Mouse (Mus musculus): ENCODE measurements around the gene Cacnb1. TPM values are rescaled to one million over a fixed set of nuclear protein-coding genes. Genes with fewer than 3 reads are reported as not detected.

The Cacnb1 gene
- total RNA-seq, 1 experiment: 6.2 TPM

- H3K9ac ChIP-seq (ENCODE audit: insufficient read depth, low read depth, low read length, poor library complexity, severe bottlenecking): no peak overlapping the region
- no peak for TF ChIP-seq ZNF384 (IDR thresholded peaks at IDR 0.05; ENCODE audit: low read depth, low read length)
- no peak for TF ChIP-seq ZC3H11A (IDR thresholded peaks at IDR 0.05; ENCODE audit: borderline replicate concordance, low read depth, low read length)
- no peak for TF ChIP-seq CHD2 (IDR thresholded peaks at IDR 0.05; ENCODE audit: low read depth, low read length)
- TF ChIP-seq HCFC1 (IDR thresholded peaks at IDR 0.05; ENCODE audit: borderline replicate concordance, insufficient read depth, low read length): no peak
- TF ChIP-seq MAFK (IDR thresholded peaks at IDR 0.05; ENCODE audit: insufficient read depth, low read depth, low read length): no peak
- in situ Hi-C loops (cut with MboI; ENCODE audit: low sequenced_read_pairs in 2 of 2, unreplicated experiment in 2 of 2): no loop called here
- H3K4me3 ChIP-seq (ENCODE audit: insufficient read depth in 1 of 2, low read depth in 1 of 2, low read length in 2 of 2, poor library complexity in 1 of 2, severe bottlenecking in 1 of 2): no peak overlapping the region
- H3K36me3 ChIP-seq (ENCODE audit: control insufficient read depth, insufficient read depth, low read length, poor library complexity, severe bottlenecking): no peaks in the 10 kb centered on the region; the same call in 1 of the 2 replicates
- H3K9me3 ChIP-seq (ENCODE audit: control insufficient read depth, insufficient read depth, low read depth, low read length): no peaks in the 10 kb centered on the region
- no peak overlapping the region for H3K27ac ChIP-seq (ENCODE audit: insufficient read depth, low read depth, low read length, poor library complexity, severe bottlenecking)
- DNase-seq (ENCODE audit: low read depth, low spot score): no peak
- peaks cover 3 to 37% of the 10 kb centered on the region in 2 experiments; a peak in 3 of 4 replicates for H3K4me1 ChIP-seq (ENCODE audit: control insufficient read depth in 2 of 2, insufficient read depth in 2 of 2, low read length in 2 of 2, poor library complexity in 1 of 2)
These were observed 68.2 kb downstream of the Cacnb1 start for GRCm38 (mm10) chr11:97954469-97955141.

DNA sequence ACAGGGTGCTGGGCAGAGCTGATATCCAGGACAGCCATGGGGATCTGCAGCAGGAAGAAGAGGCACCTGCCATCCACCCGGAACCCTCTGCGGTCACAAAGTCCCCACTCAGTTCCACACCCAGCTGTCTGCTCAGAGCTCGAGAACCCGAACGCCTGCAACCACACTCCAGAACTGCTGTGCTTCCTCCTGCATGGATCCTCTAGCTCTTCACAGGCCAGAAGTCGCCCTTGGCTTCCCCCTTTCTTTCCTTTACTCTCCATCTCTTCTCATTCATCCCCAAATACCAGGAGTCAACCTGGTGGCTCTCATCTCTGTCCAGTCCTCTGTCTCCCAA, 68.9 kb downstream of the Cacnb1 start:
- no peak overlapping the region for H3K4me3 ChIP-seq (ENCODE audit: insufficient read depth in 1 of 2, low read depth in 1 of 2, low read length in 2 of 2, poor library complexity in 1 of 2, severe bottlenecking in 1 of 2)
- H3K4me1 ChIP-seq (ENCODE audit: control insufficient read depth in 2 of 2, insufficient read depth in 2 of 2, low read length in 2 of 2, poor library complexity in 1 of 2): peaks cover 5 to 41% of the 10 kb centered on the region in 2 experiments; a peak in 3 of 4 replicates
- H3K9me3 ChIP-seq (ENCODE audit: control insufficient read depth, insufficient read depth, low read depth, low read length): no peaks in the 10 kb centered on the region
- no peaks in the 10 kb centered on the region; the same call in 1 of the 2 replicates for H3K36me3 ChIP-seq (ENCODE audit: control insufficient read depth, insufficient read depth, low read length, poor library complexity, severe bottlenecking)
- no peak overlapping the region for H3K9ac ChIP-seq (ENCODE audit: insufficient read depth, low read depth, low read length, poor library complexity, severe bottlenecking)
- in situ Hi-C loops (cut with MboI; ENCODE audit: low sequenced_read_pairs in 2 of 2, unreplicated experiment in 2 of 2): no loop called here
- DNase-seq (ENCODE audit: low read depth, low spot score): no peak
- TF ChIP-seq MAFK (IDR thresholded peaks at IDR 0.05; ENCODE audit: insufficient read depth, low read depth, low read length): no peak
- TF ChIP-seq ZC3H11A (IDR thresholded peaks at IDR 0.05; ENCODE audit: borderline replicate concordance, low read depth, low read length): no peak
- TF ChIP-seq HCFC1 (IDR thresholded peaks at IDR 0.05; ENCODE audit: borderline replicate concordance, insufficient read depth, low read length): no peak
- TF ChIP-seq ZNF384 (IDR thresholded peaks at IDR 0.05; ENCODE audit: low read depth, low read length): no peak
- no peak for TF ChIP-seq CHD2 (IDR thresholded peaks at IDR 0.05; ENCODE audit: low read depth, low read length)
- H3K27ac ChIP-seq (ENCODE audit: insufficient read depth, low read depth, low read length, poor library complexity, severe bottlenecking): no peak overlapping the region

DNA sequence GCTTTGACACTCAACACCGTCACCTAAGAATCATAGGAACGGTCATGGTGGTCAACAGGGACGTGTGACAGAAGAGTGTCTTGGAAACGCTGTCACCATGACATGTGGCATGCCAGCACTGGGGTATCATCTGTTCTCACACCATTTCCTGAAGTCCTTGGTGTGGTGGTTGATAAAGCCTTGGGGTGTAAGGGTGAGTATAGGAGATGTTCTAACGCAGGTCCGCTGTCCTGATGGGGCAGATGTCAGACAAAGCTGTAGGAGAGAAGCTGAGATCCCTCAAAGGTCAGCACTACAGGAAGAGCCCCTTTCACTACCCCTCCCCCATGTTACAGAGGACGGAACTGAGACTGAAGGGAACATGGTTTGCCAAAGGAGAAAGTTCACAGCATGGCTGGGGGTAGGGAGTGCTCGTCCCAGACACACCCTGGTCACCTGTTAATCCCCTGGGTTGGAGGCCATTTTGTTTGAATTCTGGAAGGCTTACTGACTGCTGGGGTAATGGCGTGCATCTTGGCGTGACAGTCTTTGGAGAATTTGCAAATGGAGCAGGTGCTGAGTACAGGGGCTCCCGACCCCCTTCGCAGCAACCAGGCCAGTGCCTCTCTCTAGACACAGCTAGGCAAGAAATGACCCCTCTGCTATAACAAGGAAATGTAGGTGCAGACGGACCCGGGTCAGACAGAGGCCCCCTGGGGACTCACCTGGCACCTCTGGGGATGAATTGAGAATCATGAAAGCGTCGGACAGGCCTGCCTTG, 69.5 kb downstream of the Cacnb1 start:
- H3K4me1 ChIP-seq (ENCODE audit: control insufficient read depth in 2 of 2, insufficient read depth in 2 of 2, low read length in 2 of 2, poor library complexity in 1 of 2): peaks cover 5 to 39% of the 10 kb centered on the region in 2 experiments; a peak in 3 of 4 replicates
- H3K4me3 ChIP-seq (ENCODE audit: insufficient read depth in 1 of 2, low read depth in 1 of 2, low read length in 2 of 2, poor library complexity in 1 of 2, severe bottlenecking in 1 of 2): no peak overlapping the region
- in situ Hi-C loops (cut with MboI; ENCODE audit: low sequenced_read_pairs in 2 of 2, unreplicated experiment in 2 of 2): no loop called here
- H3K9ac ChIP-seq (ENCODE audit: insufficient read depth, low read depth, low read length, poor library complexity, severe bottlenecking): no peak overlapping the region
- no peaks in the 10 kb centered on the region for H3K9me3 ChIP-seq (ENCODE audit: control insufficient read depth, insufficient read depth, low read depth, low read length)
- H3K36me3 ChIP-seq (ENCODE audit: control insufficient read depth, insufficient read depth, low read length, poor library complexity, severe bottlenecking): no peaks in the 10 kb centered on the region; the same call in 1 of the 2 replicates
- DNase-seq (ENCODE audit: low read depth, low spot score): no peak
- TF ChIP-seq ZC3H11A (IDR thresholded peaks at IDR 0.05; ENCODE audit: borderline replicate concordance, low read depth, low read length) (no peak), CHD2 (IDR thresholded peaks at IDR 0.05; ENCODE audit: low read depth, low read length) (no peak), HCFC1 (IDR thresholded peaks at IDR 0.05; ENCODE audit: borderline replicate concordance, insufficient read depth, low read length) (no peak), MAFK (IDR thresholded peaks at IDR 0.05; ENCODE audit: insufficient read depth, low read depth, low read length) (no peak), ZNF384 (IDR thresholded peaks at IDR 0.05; ENCODE audit: low read depth, low read length) (no peak)
- H3K27ac ChIP-seq (ENCODE audit: insufficient read depth, low read depth, low read length, poor library complexity, severe bottlenecking): no peak overlapping the region

- peaks cover 5 to 36% of the 10 kb centered on the region in 2 experiments; a peak in 3 of 4 replicates for H3K4me1 ChIP-seq (ENCODE audit: control insufficient read depth in 2 of 2, insufficient read depth in 2 of 2, low read length in 2 of 2, poor library complexity in 1 of 2)
- TF ChIP-seq CHD2 (IDR thresholded peaks at IDR 0.05; ENCODE audit: low read depth, low read length) (no peak), ZNF384 (IDR thresholded peaks at IDR 0.05; ENCODE audit: low read depth, low read length) (no peak), ZC3H11A (IDR thresholded peaks at IDR 0.05; ENCODE audit: borderline replicate concordance, low read depth, low read length) (no peak), HCFC1 (IDR thresholded peaks at IDR 0.05; ENCODE audit: borderline replicate concordance, insufficient read depth, low read length) (no peak), MAFK (IDR thresholded peaks at IDR 0.05; ENCODE audit: insufficient read depth, low read depth, low read length) (no peak)
- H3K9ac ChIP-seq (ENCODE audit: insufficient read depth, low read depth, low read length, poor library complexity, severe bottlenecking): no peak overlapping the region
- H3K27ac ChIP-seq (ENCODE audit: insufficient read depth, low read depth, low read length, poor library complexity, severe bottlenecking): no peak overlapping the region
- in situ Hi-C loops (cut with MboI; ENCODE audit: low sequenced_read_pairs in 2 of 2, unreplicated experiment in 2 of 2): no loop called here
- no peak for DNase-seq (ENCODE audit: low read depth, low spot score)
- H3K9me3 ChIP-seq (ENCODE audit: control insufficient read depth, insufficient read depth, low read depth, low read length): no peaks in the 10 kb centered on the region
- H3K4me3 ChIP-seq (ENCODE audit: insufficient read depth in 1 of 2, low read depth in 1 of 2, low read length in 2 of 2, poor library complexity in 1 of 2, severe bottlenecking in 1 of 2): no peak overlapping the region
- H3K36me3 ChIP-seq (ENCODE audit: control insufficient read depth, insufficient read depth, low read length, poor library complexity, severe bottlenecking): no peaks in the 10 kb centered on the region; the same call in 1 of the 2 replicates
These were observed 70.3 kb downstream of the Cacnb1 start for GRCm38 (mm10) chr11:97952367-97953006.

Other genes with a start within 250 kb of the Cacnb1 start
- gene 1700001P01Rik, start 247.1 kb downstream of the Cacnb1 start, total RNA-seq (2012; rRNA removed): 2.3 TPM in 2 replicates
- gene Rpl23, start 240.6 kb downstream of the Cacnb1 start, total RNA-seq (2012; rRNA removed): 1,213 and 1,430 TPM in 2 replicates
- gene Lasp1, start 224.0 kb downstream of the Cacnb1 start, total RNA-seq (2012; rRNA removed): 108 and 147 TPM in 2 replicates
- gene B230217C12Rik, start 182.3 kb downstream of the Cacnb1 start, total RNA-seq (2012; rRNA removed): 3.0 and 4.1 TPM in 2 replicates
- gene Fbxo47, start 138.9 kb downstream of the Cacnb1 start, total RNA-seq (2012; rRNA removed): 2.2 and 4.1 TPM in 2 replicates
- gene Plxdc1, start 36.6 kb downstream of the Cacnb1 start, total RNA-seq (2012; rRNA removed): 2.5 and 4.3 TPM in 2 replicates
- gene Arl5c, start 26.9 kb downstream of the Cacnb1 start, total RNA-seq (2012; rRNA removed): 2.9 and 4.4 TPM in 2 replicates
- gene Rpl19, start 3.7 kb upstream of the Cacnb1 start, total RNA-seq (2012; rRNA removed): 3,222 and 3,264 TPM in 2 replicates
- 2.1 and 3.8 TPM in 2 replicates for gene Stac2, start 30.4 kb upstream of the Cacnb1 start, total RNA-seq (2012; rRNA removed)
- gene Fbxl20, start 127.4 kb upstream of the Cacnb1 start, total RNA-seq (2012; rRNA removed): 9.7 and 15.0 TPM in 2 replicates
- 23.5 and 27.9 TPM in 2 replicates for gene Med1, start 170.3 kb upstream of the Cacnb1 start, total RNA-seq (2012; rRNA removed)
- 63.3 and 68.8 TPM in 2 replicates for gene Cdk12, start 180.0 kb upstream of the Cacnb1 start, total RNA-seq (2012; rRNA removed)

All from ES-E14 (cell line).